Mouse (Mus musculus) neural tube, embryonic 15.5 days (tissue): ENCODE measurements around the gene Gucy2g. TPM values are rescaled to one million over a fixed set of nuclear protein-coding genes. Genes with fewer than 3 reads are reported as not detected.

Experiments
- ATAC-seq: fragments of 200-750 bp; cut with Nextera tagmentation; 2 replicates; pipeline ENCODE4 v1.8.0; 2017; ENCODE audit warnings: mild to moderate bottlenecking, moderate TSS enrichment, moderate library complexity; ENCODE audit not compliant: low FRiP score
- H3K27ac ChIP-seq: fragments of 300-500 bp; sonication (generic); replicated peaks from 2 replicates; pipeline ENCODE4 v1.5.1; 2015; ENCODE audit warnings: mild to moderate bottlenecking, inconsistent platforms
- H3K27me3 ChIP-seq: fragments of 300-500 bp; sonication (generic); replicated peaks from 2 replicates; pipeline ENCODE4 v1.6.1; 2015; ENCODE audit warnings: inconsistent platforms
- H3K36me3 ChIP-seq: fragments of 300-500 bp; sonication (generic); 2 replicates; pipeline ENCODE4 v1.6.1; 2015; ENCODE audit warnings: inconsistent platforms
- H3K4me1 ChIP-seq: fragments of 300-500 bp; sonication (generic); 2 replicates; pipeline ENCODE4 v1.6.1; 2015; ENCODE audit warnings: inconsistent platforms
- H3K4me2 ChIP-seq: fragments of 300-500 bp; sonication (generic); 2 replicates; pipeline ENCODE4 v1.6.1; 2015; ENCODE audit warnings: inconsistent platforms, mild to moderate bottlenecking, moderate library complexity
- H3K4me3 ChIP-seq: fragments of 300-500 bp; sonication (generic); replicated peaks from 2 replicates; pipeline ENCODE4 v1.5.1; 2015; ENCODE audit warnings: mild to moderate bottlenecking, inconsistent platforms
- H3K9ac ChIP-seq: fragments of 300-500 bp; sonication (generic); replicated peaks from 2 replicates; pipeline ENCODE4 v1.6.1; 2015; ENCODE audit warnings: mild to moderate bottlenecking, inconsistent platforms
- H3K9me3 ChIP-seq: fragments of 300-500 bp; sonication (generic); replicated peaks from 2 replicates; pipeline ENCODE4 v1.6.1; 2016; ENCODE audit warnings: inconsistent platforms
- WGBS: fragments of 180-500 bp; shearing (Covaris S2); methylation state at CpG from one replicate; pipeline ENCODE4 v1.1.7; 2015; ENCODE audit warnings: mixed read lengths; 5-methylcytosine and 5-hydroxymethylcytosine counted together
- polyA plus RNA-seq: library from polyadenylated mRNA; unstranded; fragments of >200 nt; fragmentation: Nextera tagmentation; extraction: Ambion mirVana; gene quantifications from 2 replicates; pipeline ENCODE4 v1.2.1, GENCODE M21; 2015

The Gucy2g gene
- polyA plus RNA-seq, 1 experiment from 2014 or later: 0.12 TPM

GRCm38 (mm10) chr19:55218192-55218739, 22.8 kb downstream of the Gucy2g start:
- H3K27me3 ChIP-seq: no peaks in the 10 kb centered on the region
- WGBS: 4% methylated on average over 20 of the region's 20 CpGs
- H3K9ac ChIP-seq: peak overlapping the region; percentile 56
- H3K4me1 ChIP-seq: peaks cover 7% of the 10 kb centered on the region
- H3K27ac ChIP-seq: no peak overlapping the region; the same call in 1 of the 2 replicates
- H3K36me3 ChIP-seq: no peaks in the 10 kb centered on the region
- peak; percentile 88 for ATAC-seq
- peak overlapping the region; percentile 67 for H3K4me2 ChIP-seq
- no peaks in the 10 kb centered on the region for H3K9me3 ChIP-seq
- H3K4me3 ChIP-seq: peak overlapping the region; percentile 45

- ATAC-seq: no peak
Measured at GRCm38 (mm10) chr19:55217365-55217764, 23.7 kb downstream of the Gucy2g start.

GRCm38 (mm10) chr19:55216876-55217275, 24.2 kb downstream of the Gucy2g start:
- H3K4me3 ChIP-seq: no peak overlapping the region
- no peaks in the 10 kb centered on the region for H3K9me3 ChIP-seq
- peaks cover 7% of the 10 kb centered on the region for H3K4me1 ChIP-seq
- 91% methylated on average over 4 of the region's 4 CpGs for WGBS
- ATAC-seq: no peak
- no peaks in the 10 kb centered on the region for H3K36me3 ChIP-seq
- H3K9ac ChIP-seq: no peak overlapping the region
- H3K4me2 ChIP-seq: no peak overlapping the region
- H3K27me3 ChIP-seq: no peaks in the 10 kb centered on the region
- H3K27ac ChIP-seq: no peak overlapping the region

More at GRCm38 (mm10) chr19:55217365-55217764, 23.7 kb downstream of the Gucy2g start:
- Histone ChIP-seq H3K9ac (no peak overlapping the region), H3K4me1 (peaks cover 7% of the 10 kb centered on the region), H3K4me2 (no peak overlapping the region), H3K27me3 (no peaks in the 10 kb centered on the region), H3K9me3 (no peaks in the 10 kb centered on the region), H3K4me3 (no peak overlapping the region), H3K36me3 (no peaks in the 10 kb centered on the region), H3K27ac (no peak overlapping the region)
- WGBS: 77% methylated on average over 9 of the region's 9 CpGs

GRCm38 (mm10) chr19:55213617-55214340, 27.3 kb downstream of the Gucy2g start:
- Histone ChIP-seq H3K4me2 (no peak overlapping the region), H3K4me1 (peaks cover 3% of the 10 kb centered on the region), H3K36me3 (no peaks in the 10 kb centered on the region), H3K9ac (no peak overlapping the region), H3K27ac (no peak overlapping the region), H3K4me3 (no peak overlapping the region), H3K27me3 (no peaks in the 10 kb centered on the region), H3K9me3 (no peaks in the 10 kb centered on the region)
- no peak for ATAC-seq
- WGBS: 83% methylated on average over 12 of the region's 12 CpGs

GRCm38 (mm10) chr19:55211698-55212097, 29.3 kb downstream of the Gucy2g start:
- ATAC-seq: no peak
- no peak overlapping the region for H3K27ac ChIP-seq
- no peak overlapping the region for H3K4me3 ChIP-seq
- no peak overlapping the region for H3K4me2 ChIP-seq
- no peak overlapping the region for H3K9ac ChIP-seq
- H3K27me3 ChIP-seq: no peaks in the 10 kb centered on the region
- no peaks in the 10 kb centered on the region for H3K36me3 ChIP-seq
- no peaks in the 10 kb centered on the region for H3K9me3 ChIP-seq
- H3K4me1 ChIP-seq: no peaks in the 10 kb centered on the region
- WGBS: 94% methylated on average over 1 of the region's 1 CpGs

- WGBS: 84% methylated on average over 3 of the region's 3 CpGs
- Histone ChIP-seq H3K9me3 (no peaks in the 10 kb centered on the region), H3K36me3 (no peaks in the 10 kb centered on the region), H3K27me3 (0 out of 2 replicates have a peak, but pooled peaks cover 3% of the 10 kb centered on the region), H3K9ac (no peak overlapping the region), H3K4me2 (no peak overlapping the region), H3K4me3 (no peak overlapping the region), H3K27ac (no peak overlapping the region), H3K4me1 (no peaks in the 10 kb centered on the region)
- ATAC-seq: no peak
Measured at GRCm38 (mm10) chr19:55209084-55209483, 32.0 kb downstream of the Gucy2g start.

GRCm38 (mm10) chr19:55208654-55209053, 32.4 kb downstream of the Gucy2g start:
- no peak overlapping the region for H3K9ac ChIP-seq
- H3K36me3 ChIP-seq: no peaks in the 10 kb centered on the region
- 79% methylated on average over 4 of the region's 4 CpGs for WGBS
- ATAC-seq: no peak
- H3K4me2 ChIP-seq: no peak overlapping the region
- H3K27ac ChIP-seq: no peak overlapping the region
- no peak overlapping the region for H3K4me3 ChIP-seq
- H3K27me3 ChIP-seq: 0 out of 2 replicates have a peak, but pooled peaks cover 3% of the 10 kb centered on the region
- H3K4me1 ChIP-seq: no peaks in the 10 kb centered on the region
- no peaks in the 10 kb centered on the region for H3K9me3 ChIP-seq

GRCm38 (mm10) chr19:55207746-55208538, 33.1 kb downstream of the Gucy2g start:
- H3K4me1 ChIP-seq: no peaks in the 10 kb centered on the region
- no peak overlapping the region for H3K4me2 ChIP-seq
- ATAC-seq: no peak
- WGBS: 70% methylated on average over 25 of the region's 25 CpGs
- no peak overlapping the region for H3K9ac ChIP-seq
- no peaks in the 10 kb centered on the region for H3K9me3 ChIP-seq
- H3K36me3 ChIP-seq: no peaks in the 10 kb centered on the region
- H3K27ac ChIP-seq: no peak overlapping the region
- H3K4me3 ChIP-seq: no peak overlapping the region
- H3K27me3 ChIP-seq: 0 out of 2 replicates have a peak, but pooled peaks cover 3% of the 10 kb centered on the region

GRCm38 (mm10) chr19:55207205-55207604, 33.8 kb downstream of the Gucy2g start:
- H3K9ac ChIP-seq: no peak overlapping the region
- H3K36me3 ChIP-seq: no peaks in the 10 kb centered on the region
- H3K4me3 ChIP-seq: no peak overlapping the region
- no peak overlapping the region for H3K4me2 ChIP-seq
- no peak overlapping the region for H3K27ac ChIP-seq
- no peaks in the 10 kb centered on the region for H3K9me3 ChIP-seq
- no peaks in the 10 kb centered on the region for H3K4me1 ChIP-seq
- 53% methylated on average over 6 of the region's 6 CpGs for WGBS
- no peak for ATAC-seq
- H3K27me3 ChIP-seq: 0 out of 2 replicates have a peak, but pooled peaks cover 3% of the 10 kb centered on the region

- WGBS: 39% methylated on average over 8 of the region's 8 CpGs
- Histone ChIP-seq H3K4me1 (no peaks in the 10 kb centered on the region), H3K9me3 (no peaks in the 10 kb centered on the region), H3K4me3 (no peak overlapping the region), H3K9ac (no peak overlapping the region), H3K27ac (no peak overlapping the region), H3K36me3 (no peaks in the 10 kb centered on the region), H3K27me3 (0 out of 2 replicates have a peak, but pooled peaks cover 3% of the 10 kb centered on the region), H3K4me2 (no peak overlapping the region)
- 0 out of 2 replicates have a peak, but pooled peaks have one; percentile 47 for ATAC-seq
Measured at GRCm38 (mm10) chr19:55206482-55207138, 34.4 kb downstream of the Gucy2g start.

- ATAC-seq: no peak
- 33% methylated on average over 5 of the region's 5 CpGs for WGBS
- Histone ChIP-seq H3K27ac (no peak overlapping the region), H3K4me2 (no peak overlapping the region), H3K9me3 (no peaks in the 10 kb centered on the region), H3K4me3 (no peak overlapping the region), H3K9ac (no peak overlapping the region), H3K4me1 (no peaks in the 10 kb centered on the region), H3K36me3 (no peaks in the 10 kb centered on the region), H3K27me3 (no peaks in the 10 kb centered on the region)
Measured at GRCm38 (mm10) chr19:55198303-55198702, 42.7 kb downstream of the Gucy2g start.
